Mouse (Mus musculus): ENCODE measurements at regions not wholly inside any gene's neighbourhood (a gene's known extent, or its start where the extent isn't known, plus 50 kb on each side); places are given as distances from the start of the nearest gene placed in this dataset.

- in situ Hi-C loops (cut with MboI, MseI), result no loop called here
Measured at GRCm38 (mm10) chr13:101225366-101225765, 392.1 kb upstream of the Slc30a5 start.

GRCm38 (mm10) chr13:101221331-101222043, 388.3 kb upstream of the Slc30a5 start:
- in situ Hi-C loops (cut with MboI, MseI), result no loop called here

- in situ Hi-C loops (cut with MboI, MseI), result loop anchor here (10.0 kb wide), 1 partner anchor 1285 kb away; no protein-coding TSS in a partner anchor
Measured at GRCm38 (mm10) chr13:101219568-101219967, 386.3 kb upstream of the Slc30a5 start.

GRCm38 (mm10) chr13:101216897-101217480, 383.8 kb upstream of the Slc30a5 start:
- in situ Hi-C loops (cut with MboI, MseI), result loop anchor here (10.0 kb wide), 1 partner anchor 1282 kb away; no protein-coding TSS in a partner anchor

- in situ Hi-C loops (cut with MboI, MseI), result loop anchor here (10.0 kb wide), 1 partner anchor 1282 kb away; no protein-coding TSS in a partner anchor
Measured at GRCm38 (mm10) chr13:101216421-101216820, 383.2 kb upstream of the Slc30a5 start.

- in situ Hi-C loops (cut with MboI, MseI), result loop anchor here (10.0 kb wide), 1 partner anchor 1281 kb away; no protein-coding TSS in a partner anchor
Measured at GRCm38 (mm10) chr13:101215792-101216221, 382.6 kb upstream of the Slc30a5 start.

- in situ Hi-C loops (cut with MboI, MseI), result loop anchor here (10.0 kb wide), 1 partner anchor 1280 kb away; no protein-coding TSS in a partner anchor
Measured at GRCm38 (mm10) chr13:101215131-101215641, 382.0 kb upstream of the Slc30a5 start.

- in situ Hi-C loops (cut with MboI, MseI), result loop anchor here (10.0 kb wide), 1 partner anchor 1279 kb away; no protein-coding TSS in a partner anchor
Measured at GRCm38 (mm10) chr13:101214094-101214493, 380.9 kb upstream of the Slc30a5 start.

- in situ Hi-C loops (cut with MboI, MseI), result loop anchor here (10.0 kb wide), 1 partner anchor 1279 kb away; no protein-coding TSS in a partner anchor
Measured at GRCm38 (mm10) chr13:101213121-101213916, 380.1 kb upstream of the Slc30a5 start.

GRCm38 (mm10) chr13:101212341-101212895, 379.2 kb upstream of the Slc30a5 start:
- in situ Hi-C loops (cut with MboI, MseI), result loop anchor here (10.0 kb wide), 1 partner anchor 1278 kb away; no protein-coding TSS in a partner anchor

GRCm38 (mm10) chr13:101208788-101209187, 375.6 kb upstream of the Slc30a5 start:
- in situ Hi-C loops (cut with MboI, MseI), result no loop called here

GRCm38 (mm10) chr13:101203463-101203862, 370.2 kb upstream of the Slc30a5 start:
- in situ Hi-C loops (cut with MboI, MseI), result no loop called here

- in situ Hi-C loops (cut with MboI, MseI), result no loop called here
Measured at GRCm38 (mm10) chr13:101202565-101203313, 369.5 kb upstream of the Slc30a5 start.

GRCm38 (mm10) chr13:101190249-101190830, 357.1 kb upstream of the Slc30a5 start:
- in situ Hi-C loops (cut with MboI, MseI), result no loop called here

- in situ Hi-C loops (cut with MboI, MseI), result no loop called here
Measured at GRCm38 (mm10) chr13:101182387-101182786, 349.2 kb upstream of the Slc30a5 start.

- in situ Hi-C loops (cut with MboI, MseI), result no loop called here
Measured at GRCm38 (mm10) chr13:101175017-101175689, 341.9 kb upstream of the Slc30a5 start.

GRCm38 (mm10) chr13:101161768-101162167, 328.5 kb upstream of the Slc30a5 start:
- in situ Hi-C loops (cut with MboI, MseI), result no loop called here

GRCm38 (mm10) chr13:101159878-101160277, 326.7 kb upstream of the Slc30a5 start:
- in situ Hi-C loops (cut with MboI, MseI), result no loop called here

- in situ Hi-C loops (cut with MboI, MseI), result no loop called here
Measured at GRCm38 (mm10) chr13:101153760-101154159, 320.5 kb upstream of the Slc30a5 start.

GRCm38 (mm10) chr13:101142761-101143160, 309.5 kb upstream of the Slc30a5 start:
- in situ Hi-C loops (cut with MboI, MseI), result no loop called here
